Mouse (Mus musculus) erythroblast, adult 5-6 weeks (primary cell): Measurements from ENCODE around the gene Scarb1. TPM values are rescaled to one million over a fixed set of nuclear protein-coding genes. Genes with fewer than 3 reads are reported as not detected.

Experiments used
- ATAC-seq: replicated peaks from 2 replicates; pipeline ENCODE4 v1.8.0; 2016; ENCODE audit warnings: moderate number of reproducible peaks, mild to moderate bottlenecking, moderate TSS enrichment, inconsistent platforms; ENCODE audit not compliant: poor library complexity, low FRiP score, severe bottlenecking
- total RNA-seq, 2 experiments: library from RNA; stranded (forward) in 1 of 2; stranded (reverse) in 1 of 2; fragments of 150-400 nt in 1 of 2; fragments of 200-764, 138-1000 nt in 1 of 2; gene quantifications; 2 replicates each; pipeline versions ENCODE4 v1.2.3 to v1.2.4; 2015 to 2017; ENCODE audit warnings: low replicate concordance in 2 of 2

Gene Scarb1
- total RNA-seq, 2 experiments from 2014 or later = 16.6 to 20.9 TPM

DNA sequence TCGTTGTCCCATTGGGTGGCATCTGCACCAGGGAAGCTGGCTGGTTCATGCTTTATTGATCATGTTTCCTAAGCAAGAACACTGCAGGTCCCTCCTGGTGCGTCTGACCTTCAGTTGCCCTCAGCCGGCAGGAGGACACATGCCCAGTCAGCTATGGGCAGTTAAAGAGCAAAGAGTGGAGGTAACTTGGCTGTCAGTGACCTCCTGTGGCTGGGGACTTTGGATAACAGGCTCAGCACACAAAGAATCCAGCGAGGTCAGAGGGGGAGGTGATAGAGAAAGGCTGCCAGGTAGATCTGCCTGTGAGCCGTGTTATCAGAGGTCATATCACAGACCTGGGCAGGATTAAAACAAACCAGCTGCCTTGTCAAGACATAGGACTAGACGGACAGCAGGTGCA, 91.7 kb downstream of the Scarb1 start:
- ATAC-seq = no peak

- no peak for ATAC-seq
Measured at GRCm38 (mm10) chr5:125246711-125247110, 94.2 kb downstream of the Scarb1 start.

DNA sequence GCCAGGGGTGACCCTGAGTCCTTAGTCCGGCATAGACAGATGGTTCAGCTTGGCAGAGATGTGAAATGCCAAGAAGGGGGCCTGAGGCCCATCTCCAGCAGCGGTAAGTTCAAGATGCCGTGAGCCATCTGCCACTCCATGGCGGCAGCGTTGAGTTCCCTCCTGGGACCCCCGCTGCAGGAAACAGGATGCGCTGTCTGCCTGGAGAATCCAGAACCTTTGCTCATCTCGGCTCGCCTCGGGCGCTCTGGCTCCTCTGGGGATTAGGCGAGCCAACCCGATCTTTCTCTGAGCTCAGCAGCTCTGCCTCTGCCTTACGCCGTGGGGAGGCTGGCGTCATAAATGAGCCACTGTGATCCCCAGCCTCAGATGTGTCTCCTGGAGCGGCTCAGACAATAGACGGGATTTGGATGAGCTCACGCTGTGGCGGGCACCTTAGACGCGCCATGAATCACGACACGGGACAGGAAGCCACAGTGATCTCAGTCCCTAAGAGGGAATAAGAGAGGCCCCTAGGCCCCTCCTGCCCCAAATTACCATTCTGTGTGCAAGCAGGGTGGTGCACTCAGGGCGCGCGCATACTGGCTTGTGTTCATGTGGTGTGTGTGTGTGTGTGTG, 95.3 kb downstream of the Scarb1 start:
- ATAC-seq = no peak

GRCm38 (mm10) chr5:125244825-125245533, 95.9 kb downstream of the Scarb1 start:
- ATAC-seq = no peak

DNA sequence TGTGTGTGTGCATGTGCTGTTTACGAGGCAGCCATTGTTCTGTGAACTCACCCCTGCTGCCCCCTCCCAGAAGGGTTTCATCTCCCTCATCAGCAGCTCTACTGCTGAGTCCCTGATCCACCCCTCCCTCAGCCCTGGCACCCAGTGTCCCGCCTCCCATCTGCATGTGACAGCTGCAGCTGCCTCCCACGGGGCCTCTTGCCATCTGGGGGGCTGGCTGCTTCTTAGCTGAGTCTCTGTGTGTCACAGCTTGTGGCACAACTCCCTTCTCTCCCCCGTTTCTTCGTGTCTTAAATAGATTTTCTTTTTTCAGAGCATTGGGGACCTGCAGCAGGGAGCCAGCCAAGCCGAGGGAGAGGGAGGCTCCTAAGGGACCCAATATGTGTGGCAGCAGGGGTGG, 97.0 kb downstream of the Scarb1 start:
- ATAC-seq = no peak

DNA sequence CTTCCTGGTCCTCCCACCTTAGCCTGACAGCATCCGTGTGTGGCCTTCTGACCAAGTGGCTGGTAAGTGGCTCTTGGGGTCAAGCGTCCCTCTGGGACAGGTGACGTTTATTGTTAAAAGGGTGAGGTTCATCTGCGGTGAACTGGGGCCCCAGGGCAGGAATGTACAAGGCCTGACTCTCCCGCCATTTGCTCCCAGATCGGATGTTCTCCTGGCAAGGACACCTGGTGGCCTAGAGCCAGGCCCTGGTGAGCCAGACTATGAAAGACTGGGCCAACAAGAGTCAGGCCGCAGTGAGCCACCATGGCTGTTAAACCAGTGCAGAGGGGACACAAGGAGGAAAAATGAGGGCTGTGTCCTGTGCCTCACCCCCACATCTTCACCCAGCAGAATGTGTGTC, 98.8 kb downstream of the Scarb1 start:
- ATAC-seq = no peak

DNA sequence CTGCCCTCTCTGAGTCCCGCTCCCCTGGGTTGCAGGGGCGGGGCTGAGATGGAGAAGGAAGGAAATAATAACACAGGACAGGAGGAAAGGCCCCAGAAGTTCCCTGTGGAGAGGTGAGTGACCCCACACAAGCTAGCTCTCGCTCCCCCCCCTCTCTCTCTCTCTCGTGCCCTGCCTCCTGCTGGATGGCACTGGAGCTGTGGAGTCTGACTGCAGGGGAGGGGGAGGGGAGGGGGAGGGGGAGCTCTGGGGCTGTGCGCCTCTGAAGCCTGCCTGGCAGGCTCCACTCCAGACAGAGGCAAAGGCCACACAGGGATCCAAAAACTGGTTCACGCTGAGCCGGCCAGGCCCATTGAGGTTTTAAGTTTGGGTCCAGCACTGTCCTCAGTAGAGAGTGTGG, 99.3 kb downstream of the Scarb1 start:
- no peak for ATAC-seq

DNA sequence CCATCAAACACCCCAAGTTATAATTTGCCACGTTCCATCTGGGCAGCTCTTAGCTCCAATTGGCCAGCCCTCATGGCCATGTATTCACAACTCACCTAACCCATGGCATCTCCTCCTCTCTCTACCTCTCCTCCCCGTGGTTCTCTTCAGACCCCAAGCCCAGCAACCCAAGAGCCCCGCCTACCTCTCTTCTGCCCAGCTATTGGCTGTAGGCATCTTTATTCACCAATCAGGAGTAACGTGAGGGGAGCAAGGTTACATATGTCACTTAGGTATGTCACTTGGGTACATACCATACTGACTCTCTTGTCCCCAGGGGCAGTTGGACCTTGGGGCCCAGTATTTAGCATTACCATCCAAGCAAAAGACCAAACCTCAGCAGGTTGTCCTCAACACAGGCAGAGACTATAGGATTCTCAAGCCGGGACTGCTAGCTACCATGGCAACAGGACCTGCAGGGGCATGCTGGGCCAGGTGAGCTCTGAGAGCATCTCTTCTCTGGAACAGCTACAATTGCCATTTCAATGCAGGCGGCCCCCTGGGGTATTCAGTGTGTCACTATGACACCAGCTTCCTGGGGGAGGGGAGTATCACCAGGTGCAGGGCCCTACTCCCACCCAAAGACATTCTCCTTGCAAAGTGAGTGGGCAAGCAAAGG, 100.6 kb downstream of the Scarb1 start:
- ATAC-seq = no peak

DNA sequence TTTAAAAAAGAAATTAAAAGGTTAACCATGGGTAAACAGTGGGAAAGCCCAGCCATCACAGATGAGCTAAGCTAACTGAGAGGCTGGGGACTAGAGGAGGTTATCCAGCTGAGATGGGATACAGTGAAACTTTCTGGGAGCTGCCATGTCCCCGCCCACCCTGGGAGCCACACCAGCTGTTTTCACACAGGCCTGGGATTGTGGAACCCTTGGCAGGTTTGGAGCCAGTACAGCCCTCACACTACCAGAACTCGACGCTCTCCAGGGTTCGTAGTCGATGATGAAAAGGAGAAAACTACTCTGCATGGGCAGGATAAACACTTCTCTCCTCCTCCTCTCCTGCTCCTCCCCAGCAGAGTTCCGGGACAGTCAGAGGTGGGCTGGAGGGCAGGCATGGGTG, 105.0 kb downstream of the Scarb1 start:
- no peak for ATAC-seq

- no peak for ATAC-seq
Measured at GRCm38 (mm10) chr5:125235398-125235797, 105.5 kb downstream of the Scarb1 start.

DNA sequence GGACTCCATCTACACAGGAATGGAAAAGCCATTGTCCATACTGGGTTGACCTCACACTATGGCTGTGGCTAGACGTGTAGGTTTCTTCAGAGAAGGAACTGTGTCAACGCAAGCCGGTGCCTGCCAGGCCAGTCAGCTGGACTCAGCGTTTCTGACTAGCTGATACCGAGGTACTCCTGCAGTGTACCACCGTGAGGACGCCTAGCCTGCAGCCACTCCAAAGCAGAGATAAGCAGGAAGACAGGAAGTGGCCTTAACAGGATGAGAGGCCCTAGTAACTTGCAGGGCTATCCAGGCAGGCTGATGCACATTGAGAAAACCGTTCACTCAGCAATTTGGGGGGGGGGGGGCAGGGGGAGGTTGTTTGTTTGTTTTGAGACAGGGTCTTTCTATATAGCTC, 106.5 kb downstream of the Scarb1 start:
- no peak for ATAC-seq

DNA sequence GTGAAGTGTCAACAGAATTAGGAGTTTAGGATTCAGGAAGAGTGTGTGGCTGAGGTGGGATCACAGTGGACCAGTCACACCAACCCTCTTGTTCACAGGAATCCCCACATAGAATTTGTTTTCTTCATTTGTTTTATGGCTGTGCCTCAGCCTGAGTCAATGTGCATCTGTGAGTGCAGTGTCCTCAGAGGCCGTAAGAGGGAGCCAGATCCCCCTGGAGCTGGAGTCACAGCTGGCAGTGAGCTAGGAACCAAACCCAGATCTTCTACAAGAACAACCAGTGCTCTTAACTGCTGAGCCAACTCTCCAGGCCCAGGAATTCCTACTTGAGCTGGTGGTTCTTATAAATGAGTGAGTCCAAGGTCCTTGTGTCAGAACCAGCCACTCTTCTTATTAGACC, 107.4 kb downstream of the Scarb1 start:
- ATAC-seq = no peak

- no peak for ATAC-seq
Measured at GRCm38 (mm10) chr5:125232443-125232979, 108.4 kb downstream of the Scarb1 start.

DNA sequence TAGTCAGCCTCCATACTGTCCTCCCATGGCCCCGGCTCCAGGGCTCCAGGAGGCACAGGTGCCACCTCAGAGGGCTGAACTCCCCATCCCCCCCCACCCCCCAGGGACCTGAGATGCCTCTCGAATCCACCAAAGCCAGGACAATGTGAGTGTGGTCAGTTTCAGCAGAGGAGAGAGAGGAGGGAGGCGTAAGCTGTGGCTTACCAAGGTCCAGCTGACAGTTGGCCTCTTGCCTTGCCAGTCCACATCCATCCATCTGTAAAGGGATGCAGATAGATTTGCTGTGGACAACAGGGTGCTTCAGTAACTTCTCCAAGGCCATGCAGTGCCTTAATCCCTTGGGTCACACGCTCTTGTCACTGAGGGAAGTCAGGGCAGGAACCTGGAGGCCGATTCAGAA, 110.4 kb downstream of the Scarb1 start:
- ATAC-seq = no peak

DNA sequence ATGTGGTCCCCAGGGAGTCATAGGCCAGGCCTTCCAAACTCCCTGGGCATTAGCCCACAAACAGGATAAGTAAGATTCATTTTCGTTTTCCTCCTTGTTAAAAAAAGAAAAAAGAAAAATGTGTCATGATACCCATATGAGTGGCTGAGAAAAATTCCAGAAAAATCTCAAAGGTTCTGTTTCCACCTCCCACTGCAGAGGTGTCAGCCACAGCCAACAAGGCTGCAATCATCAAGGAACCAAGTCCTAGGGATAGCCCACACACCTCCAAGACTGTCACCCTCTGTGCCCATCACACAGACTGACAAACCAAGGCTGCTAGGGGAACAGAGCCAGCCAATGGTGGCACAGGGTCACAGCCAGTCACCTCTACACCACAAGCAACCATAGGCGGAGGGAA, 111.8 kb downstream of the Scarb1 start:
- ATAC-seq = no peak

DNA sequence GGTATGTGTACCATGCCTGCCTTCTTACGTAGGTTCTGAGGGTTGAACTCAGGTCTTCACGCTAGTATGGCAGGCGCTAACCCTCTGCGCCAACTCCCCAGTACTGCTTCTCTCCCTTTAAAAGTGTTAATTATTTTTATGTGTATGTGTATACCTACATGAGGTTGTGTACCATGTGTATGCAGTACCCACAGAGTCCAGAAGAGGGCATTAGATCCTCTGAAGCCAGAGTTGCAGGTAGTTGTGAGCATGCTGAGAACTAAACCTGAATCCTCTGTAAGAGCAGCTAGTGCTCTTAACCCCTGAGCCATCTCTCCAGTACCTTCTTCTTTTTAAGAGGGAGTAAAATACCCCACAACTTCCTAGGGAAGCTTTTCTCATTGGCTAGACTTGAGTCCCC, 113.2 kb downstream of the Scarb1 start:
- no peak for ATAC-seq

Other genes starting within 250 kb of the Scarb1 start
- gene Ncor2, start 161.9 kb downstream of the Scarb1 start, total RNA-seq (2015; ENCODE audit: low replicate concordance) = 15.8 and 18.2 TPM in 2 replicates
- 6.0 and 8.0 TPM in 2 replicates for gene Ncor2, start 161.9 kb downstream of the Scarb1 start, total RNA-seq (2017; ENCODE audit: low replicate concordance)
- not detected in 2 replicates for gene Gm10382, start 48.2 kb upstream of the Scarb1 start, total RNA-seq (2015; ENCODE audit: low replicate concordance)
- 0.43 TPM in 1 of 2 replicates, not detected in the other for gene Gm10382, start 48.2 kb upstream of the Scarb1 start, total RNA-seq (2017; ENCODE audit: low replicate concordance)
- gene Ubc, start 49.1 kb upstream of the Scarb1 start, total RNA-seq (2015; ENCODE audit: low replicate concordance) = 74.2 and 81.7 TPM in 2 replicates
- 106 and 132 TPM in 2 replicates for gene Ubc, start 49.1 kb upstream of the Scarb1 start, total RNA-seq (2017; ENCODE audit: low replicate concordance)
- gene Dhx37, start 93.0 kb upstream of the Scarb1 start, total RNA-seq (2015; ENCODE audit: low replicate concordance) = 1.2 and 17.8 TPM in 2 replicates
- 6.1 and 6.5 TPM in 2 replicates for gene Dhx37, start 93.0 kb upstream of the Scarb1 start, total RNA-seq (2017; ENCODE audit: low replicate concordance)
- gene Bri3bp, start 100.5 kb upstream of the Scarb1 start, total RNA-seq (2015; ENCODE audit: low replicate concordance) = 10.9 and 13.1 TPM in 2 replicates
- 4.7 and 5.3 TPM in 2 replicates for gene Bri3bp, start 100.5 kb upstream of the Scarb1 start, total RNA-seq (2017; ENCODE audit: low replicate concordance)
- gene Aacs, start 134.7 kb upstream of the Scarb1 start, total RNA-seq (2015; ENCODE audit: low replicate concordance) = 1.3 and 2.3 TPM in 2 replicates
- 4.2 and 6.0 TPM in 2 replicates for gene Aacs, start 134.7 kb upstream of the Scarb1 start, total RNA-seq (2017; ENCODE audit: low replicate concordance)
- not detected in 2 replicates for gene Tmem132b, start 190.7 kb upstream of the Scarb1 start, total RNA-seq (2015; ENCODE audit: low replicate concordance)
- not detected in 2 replicates for gene Tmem132b, start 190.7 kb upstream of the Scarb1 start, total RNA-seq (2017; ENCODE audit: low replicate concordance)